Mouse (Mus musculus) large intestine, adult 2 months (tissue): ENCODE results near the gene Synpo2. TPM values are rescaled to one million over a fixed set of nuclear protein-coding genes. Genes with fewer than 3 reads are reported as not detected.

Experiments
- DNase-seq: peaks from one replicate; pipeline ENCODE4 v3.0.0-alpha.2; 2012; ENCODE audit warnings: low read depth, low spot score
- WGBS: fragments of 180-500 bp; shearing (Covaris S2); methylation state at CpG from one replicate; pipeline ENCODE4 v1.1.7; 2018; 5-methylcytosine and 5-hydroxymethylcytosine counted together
- polyA plus RNA-seq: library from polyadenylated mRNA; depleted of rRNA; stranded (reverse); fragments of >200 nt; gene quantifications from 2 replicates; pipeline ENCODE4 v1.2.3, GENCODE M21; 2012

Gene Synpo2
- polyA plus RNA-seq, 1 experiment = 17.2 TPM

DNA sequence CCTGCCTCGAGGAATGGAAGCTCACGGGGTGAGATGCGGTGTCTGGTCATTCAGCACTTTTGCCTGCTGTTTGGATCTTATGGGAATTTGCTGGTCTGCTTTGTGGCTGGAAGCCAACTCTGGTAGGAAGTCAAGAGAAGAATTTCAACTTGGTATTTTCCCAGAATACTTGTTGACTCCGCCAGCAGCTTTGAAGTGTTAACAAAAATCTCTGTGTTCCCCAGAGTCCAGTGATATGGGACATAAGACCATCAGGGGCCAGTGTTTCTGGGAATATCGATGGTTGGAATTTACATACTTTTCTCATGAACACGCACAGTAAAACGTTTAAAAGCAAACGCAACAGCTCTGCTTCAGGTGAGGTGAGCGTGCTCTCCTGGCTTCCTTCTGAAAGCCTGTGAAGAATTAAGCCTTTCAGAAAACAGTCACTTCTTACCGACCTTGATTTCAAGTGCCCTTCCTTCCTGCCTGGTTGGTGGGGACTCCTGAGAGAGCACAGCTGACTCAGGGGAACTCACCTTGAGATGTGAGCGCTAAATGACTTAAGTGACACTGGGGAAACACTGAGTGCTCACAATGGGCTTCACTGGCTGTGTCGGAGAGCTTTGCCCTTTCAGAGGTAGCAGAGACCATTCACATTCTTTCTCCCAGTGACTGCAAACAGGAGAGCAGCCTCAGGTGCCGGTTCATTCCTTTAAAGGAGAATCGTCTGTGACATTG is 128.0 kb downstream of the Synpo2 start:
- 32% methylated on average over 14 of the region's 14 CpGs for WGBS
- DNase-seq = no peak

DNA sequence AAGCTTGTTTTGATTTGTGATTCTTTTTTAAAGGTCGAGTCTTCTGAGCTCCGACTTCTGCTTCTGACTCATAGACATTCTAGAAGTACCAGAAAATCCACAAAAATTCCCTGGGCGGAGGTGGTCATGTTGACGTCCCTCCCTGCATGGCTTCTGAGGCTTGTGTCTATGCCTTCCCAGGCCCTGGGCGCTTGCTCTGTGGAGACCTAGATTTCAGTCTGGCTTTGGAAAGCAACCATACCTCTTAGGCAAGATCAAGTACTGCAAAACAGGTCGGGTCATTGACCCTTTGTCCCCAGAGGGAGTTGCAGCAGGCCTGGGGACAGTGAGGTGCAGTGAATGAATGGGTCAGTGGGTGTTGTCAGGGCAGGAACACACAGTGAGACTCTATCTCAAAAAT is 131.6 kb downstream of the Synpo2 start:
- no peak for DNase-seq
- 67% methylated on average over 6 of the region's 6 CpGs for WGBS

DNA sequence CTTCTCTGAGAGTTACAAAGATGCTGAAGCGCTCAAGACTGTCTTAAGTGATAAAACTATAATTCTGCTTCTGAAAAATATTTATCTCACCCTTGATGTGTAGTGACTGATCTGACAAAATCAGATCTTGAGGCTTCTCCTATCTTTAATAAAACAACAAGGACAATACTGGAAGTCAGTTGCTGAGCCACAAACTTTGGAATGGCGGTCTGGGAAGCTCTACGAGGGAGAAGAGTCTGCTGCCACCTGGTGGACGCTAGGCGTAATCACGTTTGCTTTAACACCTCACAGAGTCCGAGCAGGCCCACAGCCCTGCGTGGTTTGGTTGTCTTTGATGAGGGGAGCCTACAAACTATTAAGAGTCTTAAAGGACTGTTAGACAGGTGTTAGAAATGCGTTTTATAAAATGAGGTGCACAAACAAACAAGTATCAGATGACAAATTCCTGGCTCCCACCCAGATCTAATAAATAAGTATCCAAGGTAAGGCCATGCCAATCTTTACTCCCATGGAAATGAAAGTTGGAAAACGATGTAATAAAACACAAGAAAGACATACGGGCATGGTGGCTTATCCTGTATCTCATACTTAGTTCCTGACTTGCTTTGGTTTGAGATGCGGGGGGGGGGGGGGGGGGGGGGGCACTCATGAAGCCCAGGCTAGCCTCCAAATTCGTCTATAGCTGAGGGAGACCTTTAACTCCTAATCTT is 132.6 kb downstream of the Synpo2 start:
- DNase-seq = peak; percentile 70

GRCm38 (mm10) chr3:123101761-123102160 is 134.2 kb downstream of the Synpo2 start:
- whole genome bisulfite sequencing = 46% methylated on average over 2 of the region's 2 CpGs

More for the DNA sequence above, 132.6 kb downstream of the Synpo2 start:
- WGBS = 20% methylated on average over 13 of the region's 13 CpGs

DNA sequence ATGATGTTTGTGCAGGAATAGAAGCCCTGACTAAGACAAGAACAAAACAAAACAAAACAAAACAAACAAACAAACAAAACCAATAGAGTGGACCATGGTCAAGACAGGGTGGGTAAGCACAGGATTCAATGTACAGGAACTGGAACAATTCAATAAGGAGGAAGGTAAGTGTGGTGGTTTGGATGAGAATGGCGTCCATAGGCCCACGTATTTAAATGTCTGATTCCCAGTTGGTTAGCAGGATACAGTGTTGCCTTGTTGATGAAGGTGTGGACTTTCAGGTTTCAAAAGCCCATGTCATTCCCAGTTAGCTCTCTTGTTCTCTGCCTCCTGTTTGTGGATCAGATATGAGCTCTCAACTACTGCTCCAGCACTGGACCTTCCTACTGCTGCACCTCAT is 140.8 kb downstream of the Synpo2 start:
- WGBS = 95% methylated on average over 2 of the region's 2 CpGs
- DNase-seq = no peak

More at GRCm38 (mm10) chr3:123101761-123102160, 134.2 kb downstream of the Synpo2 start:
- DNase-seq = peak; percentile 39

- WGBS = 23% methylated on average over 11 of the region's 11 CpGs
Measured at GRCm38 (mm10) chr3:123093640-123094361, 142.1 kb downstream of the Synpo2 start.

DNA sequence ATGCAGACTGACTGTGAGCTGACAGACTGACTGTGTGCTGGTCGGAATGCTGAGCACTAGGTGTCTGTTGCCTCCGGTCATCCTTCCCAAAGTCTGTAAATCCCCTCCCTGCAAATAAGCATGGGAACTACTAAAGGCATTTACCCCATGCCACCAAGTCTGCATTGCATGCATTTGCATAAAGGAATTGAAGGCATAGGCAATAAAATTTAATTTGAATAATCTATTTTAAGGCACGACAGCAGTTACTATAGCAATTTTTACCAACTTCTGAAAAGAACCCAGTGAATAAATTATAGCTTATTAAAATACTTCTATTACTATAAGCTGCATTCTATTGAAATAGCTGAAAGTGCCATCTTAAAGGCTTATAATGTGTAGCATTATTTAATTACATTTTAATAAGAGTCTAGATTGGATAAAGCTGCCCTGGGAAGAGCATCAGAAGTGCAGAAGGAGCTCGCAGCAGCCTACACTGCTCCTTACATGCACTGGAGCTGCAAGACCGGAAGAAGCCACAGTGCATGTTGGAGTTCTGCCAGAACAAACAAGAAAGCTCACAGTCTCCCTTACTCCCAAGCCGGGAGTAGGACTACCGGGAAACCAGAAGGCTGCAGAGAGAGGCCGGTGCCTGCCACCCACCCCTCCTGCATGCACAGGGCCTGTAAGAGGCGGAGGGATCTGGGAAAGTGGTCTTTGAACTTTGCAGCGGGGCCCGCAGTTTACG is 142.9 kb downstream of the Synpo2 start:
- no peak for DNase-seq
- WGBS = 28% methylated on average over 12 of the region's 12 CpGs

More at GRCm38 (mm10) chr3:123093640-123094361, 142.1 kb downstream of the Synpo2 start:
- DNase-seq = no peak

GRCm38 (mm10) chr3:123092442-123092841 is 143.5 kb downstream of the Synpo2 start:
- no peak for DNase-seq
- 54% methylated on average over 6 of the region's 6 CpGs for WGBS

DNA sequence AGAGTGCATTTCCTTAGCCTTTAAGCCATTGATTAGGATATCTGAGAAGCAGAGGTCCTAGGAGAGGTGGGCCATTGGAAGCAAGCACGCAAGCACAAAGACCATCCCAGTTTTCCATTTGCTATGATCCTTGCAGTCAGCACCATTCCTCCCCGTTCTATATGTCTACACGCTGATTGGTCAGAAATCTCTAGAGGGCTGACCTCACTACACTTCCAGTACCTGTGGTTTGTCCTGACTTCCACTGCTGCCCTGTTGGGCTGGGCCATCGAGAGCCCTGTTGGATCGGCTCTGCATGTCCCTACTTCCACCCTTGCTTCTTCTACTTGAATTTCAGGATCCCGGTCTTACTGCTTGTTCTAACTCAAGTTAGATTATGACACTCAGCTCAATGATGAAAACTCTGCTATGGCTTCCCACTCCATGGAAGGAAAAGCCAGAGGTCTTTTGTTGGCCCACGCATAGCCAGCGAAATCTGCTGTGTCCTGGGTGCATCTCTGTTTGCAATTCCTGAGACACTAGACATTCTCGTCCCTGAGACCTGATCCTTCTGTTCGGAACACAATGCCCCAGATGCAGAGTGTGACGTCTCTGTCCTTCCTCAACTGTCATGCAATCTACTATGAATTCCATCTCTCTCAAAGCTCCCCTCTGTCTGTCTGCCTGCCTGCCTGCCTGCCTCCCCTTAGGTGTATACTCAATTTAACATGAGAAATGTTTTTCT is 146.5 kb downstream of the Synpo2 start:
- WGBS = 92% methylated on average over 11 of the region's 11 CpGs
- no peak for DNase-seq

DNA sequence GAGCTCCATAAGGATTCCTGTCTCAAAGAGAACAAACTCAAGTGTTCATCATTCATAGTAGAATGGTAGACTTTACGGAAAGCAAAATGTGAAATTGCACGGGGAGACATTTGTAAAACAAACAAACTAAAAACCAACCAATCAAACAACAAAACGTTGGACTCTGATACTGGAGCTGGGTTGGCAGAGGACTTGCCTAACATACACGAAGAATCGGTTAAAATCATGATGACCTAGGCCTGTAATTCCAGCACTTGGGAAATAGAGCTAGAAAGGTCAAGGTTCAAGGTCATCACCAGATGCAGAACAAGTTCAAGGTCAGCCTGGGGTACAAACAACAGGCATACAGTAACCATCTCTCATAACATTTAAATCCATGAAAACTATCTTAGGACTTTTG is 147.7 kb downstream of the Synpo2 start:
- WGBS = 77% methylated on average over 5 of the region's 5 CpGs
- no peak for DNase-seq

- DNase-seq = no peak
- 86% methylated on average over 16 of the region's 16 CpGs for WGBS
Measured at GRCm38 (mm10) chr3:123085871-123086501, 150.0 kb downstream of the Synpo2 start.

DNA sequence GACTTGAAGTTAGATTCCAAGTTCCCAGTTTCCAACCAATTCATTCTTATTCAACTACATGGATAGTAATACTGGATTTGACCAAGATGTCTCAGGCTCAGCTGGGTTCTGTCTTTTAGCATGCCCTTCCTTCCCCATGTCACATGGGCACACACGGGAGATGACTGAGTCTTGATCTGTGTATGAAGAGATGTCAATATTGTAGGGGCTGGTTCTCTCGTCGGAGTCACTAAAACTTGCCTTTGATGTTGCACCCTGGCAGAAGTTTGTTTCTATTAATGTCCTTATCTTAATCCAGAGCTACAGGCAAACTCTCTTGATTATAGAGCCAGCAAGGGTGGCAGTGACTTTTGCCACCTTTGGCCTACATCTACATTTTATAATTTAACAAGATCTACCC is 154.3 kb downstream of the Synpo2 start:
- WGBS = 85% methylated on average over 3 of the region's 3 CpGs
- no peak for DNase-seq

DNA sequence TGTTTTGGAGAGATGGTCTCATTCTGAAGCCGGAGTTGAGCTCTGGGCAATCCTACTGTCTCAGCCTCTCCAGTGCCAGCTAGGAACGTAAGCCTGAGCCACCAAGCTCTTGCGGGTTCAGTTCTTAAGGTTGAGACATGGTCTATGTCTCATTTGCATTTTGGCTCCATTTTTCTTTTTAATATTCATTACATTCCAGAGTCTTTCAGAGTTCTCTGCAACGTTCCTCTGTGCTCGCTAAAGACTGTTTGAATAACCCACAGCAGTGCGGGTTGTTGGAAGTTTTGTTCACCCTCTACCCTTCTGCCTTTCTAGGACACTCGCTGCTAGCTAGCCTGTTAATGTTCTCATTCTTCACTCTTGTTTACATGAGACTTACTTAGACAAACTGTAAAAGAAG is 155.0 kb downstream of the Synpo2 start:
- 57% methylated on average over 7 of the region's 7 CpGs for WGBS
- no peak for DNase-seq

DNA sequence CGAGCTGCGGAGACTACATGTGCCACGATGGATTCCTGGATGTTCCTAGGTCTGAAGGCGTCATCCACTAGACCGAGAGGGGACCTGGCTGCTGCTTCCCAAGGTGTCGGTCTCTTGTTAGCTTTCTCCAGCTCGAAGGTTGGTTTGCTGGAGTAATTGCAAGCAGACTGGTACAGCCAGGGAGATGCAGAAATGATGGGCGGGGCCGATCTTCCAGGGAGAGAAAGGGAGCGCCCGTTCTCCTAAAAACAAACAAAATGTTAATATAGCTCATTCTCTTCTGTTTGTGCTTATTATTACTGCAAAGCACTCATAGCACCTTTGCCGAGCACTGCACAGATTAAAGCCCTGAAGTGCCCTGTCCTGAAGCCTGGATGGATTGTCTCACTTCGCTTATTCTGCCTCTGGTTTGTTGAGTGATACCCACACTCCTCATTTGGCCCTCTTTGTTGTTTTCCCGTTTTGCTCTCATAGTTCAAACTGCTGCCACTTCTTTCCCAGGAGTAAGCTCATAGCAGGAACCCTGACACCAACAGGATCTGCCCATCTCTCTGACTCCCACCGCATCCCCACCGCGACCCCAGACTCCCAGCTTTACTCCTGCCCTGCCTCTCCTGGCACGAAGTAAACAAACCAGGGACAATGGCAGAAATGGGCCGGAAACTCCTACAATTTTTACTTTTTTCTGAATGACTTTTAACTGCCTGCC is 155.8 kb downstream of the Synpo2 start:
- DNase-seq = no peak
- WGBS = 45% methylated on average over 19 of the region's 19 CpGs

GRCm38 (mm10) chr3:123075759-123076158 is 160.2 kb downstream of the Synpo2 start:
- 83% methylated on average over 3 of the region's 3 CpGs for WGBS
- DNase-seq = no peak

- DNase-seq = peak; percentile 75
Measured at GRCm38 (mm10) chr3:123075034-123075433, 160.9 kb downstream of the Synpo2 start.

DNA sequence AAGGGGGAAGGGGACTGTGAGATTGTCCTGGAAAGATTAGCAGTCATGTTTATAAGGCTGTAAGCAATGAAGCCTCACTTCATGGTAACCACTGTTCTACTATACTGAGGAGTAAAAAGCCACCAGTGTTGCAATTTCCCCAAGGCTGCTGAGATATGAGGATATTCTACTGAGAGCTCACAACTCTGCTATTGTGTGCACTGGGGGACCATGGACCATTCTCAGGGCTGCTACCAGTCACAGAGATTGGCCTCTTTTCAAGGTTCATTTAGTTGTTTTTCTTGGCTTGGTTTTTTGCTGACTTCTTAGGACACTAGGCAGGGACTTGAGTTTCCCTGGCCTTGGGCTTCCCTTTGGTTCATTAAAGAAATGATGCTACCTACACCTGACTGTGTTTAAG is 162.6 kb downstream of the Synpo2 start:
- DNase-seq = no peak

DNA sequence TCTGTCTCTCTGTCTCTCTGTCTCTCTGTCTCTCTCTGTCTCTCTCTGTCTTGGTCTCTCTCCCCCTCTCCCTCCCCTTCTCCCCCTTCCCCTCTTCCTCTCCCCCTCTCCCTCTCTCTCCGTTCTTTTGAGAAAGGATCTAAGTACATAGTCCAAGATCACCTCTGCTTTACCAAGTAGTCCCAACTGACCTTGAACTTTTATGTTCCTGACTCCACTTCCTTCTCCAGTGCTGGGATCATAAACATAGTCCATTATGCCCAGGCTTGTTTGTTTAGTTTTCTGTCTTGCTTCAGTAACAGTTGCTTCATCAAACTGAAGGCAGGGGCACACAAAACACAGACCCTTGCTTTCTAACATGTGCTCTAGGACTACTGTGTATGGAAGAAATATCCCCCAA is 163.5 kb downstream of the Synpo2 start:
- DNase-seq = no peak
- WGBS = no CpG with 5 or more reads among the region's 1 CpGs
